Mouse (Mus musculus) kidney, postnatal 25 days (tissue): ENCODE data around the gene Smarca1.

Source experiments
- DNase-seq, 2 experiments: peaks; one replicate each; pipeline ENCODE4 v3.0.0; 2021; ENCODE audit warnings: mixed read lengths in 2 of 2

Smarca1 gene

DNA sequence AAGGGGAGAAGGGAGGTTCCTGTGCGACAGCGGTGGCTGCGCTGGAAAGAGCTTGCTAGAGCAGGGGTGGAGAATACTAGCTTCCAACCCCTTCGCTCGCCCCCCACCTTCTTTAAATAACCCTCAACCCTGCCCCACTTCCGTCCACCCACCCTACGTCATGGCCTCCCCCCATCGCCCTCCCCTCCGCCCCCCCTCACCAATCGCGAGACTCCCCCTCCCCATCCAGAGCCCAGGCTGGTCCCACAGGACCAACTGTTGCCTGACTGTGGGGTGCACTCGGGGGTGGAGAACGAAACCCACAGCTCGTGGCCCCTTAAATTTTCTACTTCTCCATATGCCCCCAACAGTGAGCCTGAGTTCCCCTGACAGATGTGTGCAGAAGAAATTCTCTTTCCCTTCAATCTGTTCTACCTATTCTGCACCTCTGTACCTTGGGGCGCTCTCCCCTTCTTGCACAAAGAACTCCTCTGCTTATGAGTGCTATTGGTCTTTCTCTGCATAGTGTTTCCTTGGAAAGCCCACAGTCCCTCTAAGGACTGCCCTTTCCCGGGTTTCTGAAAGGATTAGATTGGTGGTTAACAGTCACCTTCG lies at the start of gene Smarca1:
Gene Smarca1, minus strand, starts transcription at position 544 of the 594 bp plus-strand sequence.
- DNase-seq, result no peak

DNA sequence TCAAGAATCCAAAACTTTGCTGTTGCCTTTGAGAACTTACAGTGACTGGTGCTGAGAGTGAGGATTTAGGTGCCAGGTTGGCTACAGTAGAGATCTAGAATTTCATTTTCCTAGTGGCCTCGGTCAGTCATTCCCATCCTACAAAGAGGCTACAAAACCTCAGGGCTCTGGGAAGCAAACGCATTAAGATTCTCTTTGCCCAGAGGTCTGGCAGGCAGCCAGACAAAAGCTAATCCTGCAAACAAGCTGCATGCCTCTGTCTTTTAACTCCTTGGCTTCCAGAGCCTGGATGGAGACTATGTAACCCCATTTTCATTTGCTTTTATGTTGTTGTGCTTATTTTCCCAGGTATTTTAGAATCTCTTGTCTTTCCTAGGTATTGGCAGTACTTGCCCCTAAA lies 45.0 kb upstream of the Smarca1 start:
- peak in 1 of 2 experiments; percentile 12 for DNase-seq

DNA sequence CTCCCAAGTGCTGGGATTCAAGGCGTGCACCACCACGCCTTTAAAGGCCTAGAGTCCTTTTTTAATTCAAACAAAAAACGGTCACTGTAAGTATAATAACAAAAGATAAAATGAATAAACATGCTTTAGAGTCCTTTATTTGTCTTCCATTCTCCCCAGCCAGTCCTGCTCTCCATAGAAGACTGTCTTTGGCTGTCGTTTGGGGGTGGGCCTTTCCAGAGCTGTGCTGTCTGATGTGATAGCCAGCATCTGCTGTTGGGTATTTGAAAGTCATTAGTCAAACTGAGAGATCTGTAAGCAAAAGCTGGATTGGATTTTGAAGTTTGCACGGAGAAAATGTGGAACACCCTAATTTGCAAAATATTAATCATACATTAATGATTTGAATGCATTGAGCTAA lies 44.1 kb upstream of the Smarca1 start:
- no peak for DNase-seq

DNA sequence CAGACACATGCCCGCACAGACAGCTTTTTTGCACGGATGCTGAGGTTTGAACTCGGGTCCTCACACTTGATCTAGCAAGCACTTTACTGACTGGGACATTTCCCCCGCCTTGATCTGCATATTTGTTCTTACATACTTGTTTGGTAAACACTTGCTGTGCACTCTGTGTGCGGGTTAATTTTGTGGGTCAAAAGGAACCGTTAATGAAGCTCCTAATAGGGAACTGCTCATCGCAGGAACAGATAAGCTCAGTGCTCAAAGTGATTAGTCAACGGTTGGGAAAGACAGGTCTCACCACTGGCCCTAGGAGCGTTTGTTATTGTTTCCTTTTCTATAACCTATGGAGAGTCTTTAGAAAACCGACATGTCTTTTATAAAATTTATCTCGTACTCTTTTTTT lies 41.6 kb upstream of the Smarca1 start:
- no peak for DNase-seq

DNA sequence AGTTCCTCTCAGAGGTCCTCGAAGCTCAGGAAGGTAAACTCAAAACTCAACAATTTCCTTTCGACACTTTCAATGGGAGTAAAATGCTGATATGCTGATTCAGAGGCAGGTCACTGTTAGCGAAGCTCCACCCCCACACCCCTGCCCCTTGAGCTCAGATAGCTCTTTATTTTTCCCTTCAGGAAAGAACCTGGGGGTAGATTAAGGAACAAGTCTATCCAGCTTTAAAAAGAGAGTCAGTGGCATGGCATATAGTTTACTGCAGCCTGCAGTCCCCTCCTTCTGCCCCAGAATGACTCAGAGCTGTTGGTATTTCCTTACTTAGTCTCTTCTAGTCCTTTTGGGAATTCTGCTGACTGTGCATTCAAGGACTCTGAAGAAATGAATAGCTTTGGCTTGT lies 37.7 kb upstream of the Smarca1 start:
- DNase-seq, result no peak

DNA sequence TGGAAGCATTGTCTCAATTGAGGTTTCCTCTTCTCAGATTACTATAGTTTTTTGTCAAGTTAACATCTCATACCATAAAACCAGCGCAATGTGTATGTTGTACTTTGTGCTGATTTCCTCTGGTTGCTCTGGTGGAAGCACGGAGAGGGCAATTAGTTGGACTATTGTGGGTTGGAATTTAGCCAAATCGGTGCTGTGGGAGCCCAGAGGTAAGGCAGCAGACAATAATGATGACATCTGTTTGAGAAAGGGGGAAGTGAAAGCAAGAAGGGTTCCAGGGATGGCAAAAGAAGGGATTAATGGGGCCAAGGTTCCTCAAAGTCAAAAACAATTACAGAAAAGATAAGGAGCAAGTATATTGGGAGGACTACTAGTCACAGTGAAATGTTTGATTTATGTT lies 35.2 kb upstream of the Smarca1 start:
- DNase-seq, result no peak

DNA sequence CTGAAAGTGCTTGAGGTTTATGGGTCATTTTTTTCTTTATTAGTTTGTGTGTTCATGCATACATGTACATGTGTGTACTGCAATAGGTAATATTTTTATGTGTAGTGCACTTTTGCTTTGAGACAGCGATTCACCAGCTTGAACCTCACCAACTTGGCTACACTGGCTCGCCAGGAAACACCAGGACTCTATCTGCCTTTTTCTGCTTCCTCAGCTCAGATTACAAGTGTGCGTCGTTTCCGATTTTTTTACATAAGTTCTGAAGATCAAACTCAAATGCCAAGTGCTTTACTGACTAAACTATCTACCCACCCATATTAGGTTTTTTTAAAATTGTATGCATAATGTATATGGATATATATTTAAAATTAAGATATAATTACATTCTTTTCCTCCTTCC lies 27.8 kb upstream of the Smarca1 start:
- DNase-seq, result no peak

DNA sequence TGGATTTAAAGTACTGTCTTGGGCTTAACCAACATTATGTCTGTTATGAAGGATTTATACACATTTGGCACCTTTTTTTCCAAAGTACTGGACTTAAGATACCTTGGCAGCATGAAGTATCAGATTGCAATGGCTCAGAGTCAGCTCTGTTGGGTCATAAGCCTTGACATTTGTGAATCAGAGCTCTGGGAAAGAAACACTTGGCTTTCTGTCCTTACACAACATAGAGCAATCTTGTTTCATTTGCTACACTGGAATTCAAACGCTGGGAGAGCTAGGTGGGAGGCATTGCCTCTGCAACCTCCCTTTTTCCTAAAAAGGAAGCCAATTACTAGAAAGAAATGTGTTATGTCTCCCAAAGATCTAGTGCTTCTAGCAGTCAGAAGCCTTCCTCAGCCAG lies 24.1 kb upstream of the Smarca1 start:
- DNase-seq, result no peak

DNA sequence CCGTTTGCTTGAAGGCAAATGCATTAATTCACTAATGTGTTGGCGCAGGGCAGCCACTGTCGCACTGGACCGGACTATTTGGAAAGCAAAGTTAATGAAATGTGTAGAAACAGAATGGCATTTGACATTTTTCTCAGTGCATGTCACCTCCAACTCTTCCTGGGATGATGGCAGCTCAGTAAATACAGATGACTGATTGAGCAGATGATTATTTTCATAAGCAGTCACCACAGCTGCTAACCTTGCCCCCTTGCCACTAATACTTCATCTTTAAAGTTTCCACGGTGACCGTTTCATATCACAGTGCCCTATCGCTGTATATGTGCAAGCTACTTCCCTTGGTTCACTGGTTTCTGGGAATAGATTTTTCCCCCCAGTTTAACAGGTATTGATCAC lies 20.8 kb upstream of the Smarca1 start:
- DNase-seq, result no peak

DNA sequence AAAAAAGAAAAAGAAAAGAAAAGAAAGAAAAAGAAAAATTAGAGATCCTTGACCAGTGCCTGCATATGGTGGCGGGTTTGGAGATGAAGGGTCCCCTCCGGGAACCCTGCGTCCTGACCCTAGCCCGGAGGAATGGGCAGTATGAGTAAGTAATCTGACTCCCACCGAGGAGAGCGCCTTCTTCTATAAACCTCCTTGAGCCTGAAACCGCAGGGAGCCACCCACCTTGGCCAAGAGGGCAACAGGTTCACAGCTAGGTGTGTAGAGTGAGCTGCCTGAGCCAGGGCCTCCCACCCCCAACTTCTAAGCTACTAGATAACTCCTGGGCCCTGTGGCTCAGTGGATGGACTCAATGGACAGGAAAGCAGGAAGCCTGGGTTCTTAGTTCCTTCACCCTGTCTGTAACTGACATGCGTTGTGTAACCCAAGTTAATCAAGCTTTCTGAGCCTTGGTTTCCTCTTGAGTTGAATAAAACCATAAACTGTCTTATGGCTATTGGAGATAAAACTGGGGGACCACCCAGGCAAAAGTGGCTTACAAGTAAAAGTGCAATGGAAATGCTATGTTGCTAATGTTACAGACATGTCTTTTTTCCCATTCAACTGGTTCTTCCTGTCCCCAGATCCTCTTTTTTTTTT lies 20.2 kb upstream of the Smarca1 start:
- DNase-seq, result peak; percentile 5 to 48

DNA sequence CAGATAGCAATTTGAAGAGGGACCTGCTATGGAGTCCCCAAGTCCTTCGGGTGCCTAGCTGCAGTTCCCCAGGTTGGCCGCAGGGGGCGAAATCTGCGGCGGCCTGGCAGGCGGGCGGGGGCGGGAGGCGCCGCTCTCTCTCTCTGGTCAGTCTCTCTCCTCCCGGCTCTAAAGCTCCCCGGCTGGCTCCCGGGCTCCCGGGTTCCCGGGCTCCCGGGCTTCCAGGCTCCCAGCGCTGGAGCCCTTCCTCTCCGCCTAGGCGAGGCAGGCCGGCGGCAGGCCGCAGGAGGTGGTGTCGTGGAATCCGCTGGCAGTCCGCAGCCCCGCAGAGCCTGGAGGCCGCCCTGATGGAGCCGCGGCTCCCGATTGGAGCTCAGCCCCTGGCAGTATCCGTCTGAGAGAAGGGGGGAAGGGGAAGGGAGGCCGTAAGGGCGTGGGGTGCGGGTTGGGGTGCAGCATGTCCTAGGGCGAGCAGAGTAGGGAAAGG lies 19.6 kb upstream of the Smarca1 start, which contains the start of gene Ocrl:
Gene Ocrl, plus strand, starts transcription at position 82 of the 487 bp plus-strand sequence.
- DNase-seq, result peak; percentile 65 to 79

DNA sequence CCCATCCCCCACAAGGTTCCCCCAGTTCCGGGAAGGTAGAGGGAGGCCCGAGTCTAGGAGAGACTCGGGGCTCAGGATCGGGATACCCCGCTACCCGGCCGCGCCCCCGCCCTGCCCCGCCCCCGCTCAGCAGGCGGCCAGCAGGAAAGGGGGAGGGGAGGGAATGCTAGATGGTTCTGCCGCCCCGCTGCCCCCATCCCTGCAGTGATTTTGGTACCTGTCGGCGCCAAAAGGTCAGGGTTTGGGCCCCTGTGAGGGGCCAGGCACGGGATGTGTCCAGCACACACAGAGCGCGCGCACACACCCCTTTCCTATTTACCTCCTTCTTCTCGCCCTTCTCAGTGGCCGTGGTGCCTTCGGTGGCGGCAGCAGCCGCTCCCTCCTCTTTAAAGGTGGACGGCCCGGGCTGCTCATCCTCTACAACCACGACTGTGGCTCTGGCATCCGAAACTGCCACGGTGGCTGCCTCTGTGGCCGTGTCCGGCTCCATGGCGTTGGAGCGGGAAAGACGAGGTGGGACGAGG lies 805 bp downstream of the Smarca1 start:
- DNase-seq, result no peak

DNA sequence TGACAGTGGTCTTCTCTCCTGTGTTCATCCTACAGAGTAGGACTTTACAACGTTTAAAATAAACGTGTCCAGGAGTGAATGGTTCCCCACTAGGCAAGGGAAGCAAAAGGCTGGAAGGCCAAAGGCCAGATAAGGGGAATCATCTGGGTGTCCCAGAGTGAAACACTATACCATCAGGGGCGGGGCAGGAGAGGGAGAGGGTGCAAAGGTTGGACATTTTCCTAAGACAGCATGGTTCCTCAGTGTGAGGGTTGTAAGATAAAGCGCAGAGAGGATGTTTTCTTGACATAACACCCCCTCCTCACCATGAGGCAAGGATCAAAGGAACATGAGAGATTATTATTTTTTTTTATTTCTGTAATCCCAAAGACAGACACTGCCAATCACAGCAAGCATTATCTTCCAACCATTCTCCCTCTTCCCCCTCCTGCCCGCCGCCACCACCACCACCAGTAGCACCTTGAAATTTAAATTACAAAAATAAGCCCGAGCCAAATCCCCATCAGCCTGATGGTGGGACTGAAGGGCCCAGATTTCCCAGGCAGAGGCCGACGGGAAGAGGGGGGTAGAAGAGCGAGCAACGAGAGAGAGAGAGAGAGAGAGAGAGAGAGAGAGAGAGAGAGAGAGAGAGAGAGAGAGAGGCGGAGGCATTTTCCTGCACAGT lies 1.4 kb downstream of the Smarca1 start:
- no peak for DNase-seq

DNA sequence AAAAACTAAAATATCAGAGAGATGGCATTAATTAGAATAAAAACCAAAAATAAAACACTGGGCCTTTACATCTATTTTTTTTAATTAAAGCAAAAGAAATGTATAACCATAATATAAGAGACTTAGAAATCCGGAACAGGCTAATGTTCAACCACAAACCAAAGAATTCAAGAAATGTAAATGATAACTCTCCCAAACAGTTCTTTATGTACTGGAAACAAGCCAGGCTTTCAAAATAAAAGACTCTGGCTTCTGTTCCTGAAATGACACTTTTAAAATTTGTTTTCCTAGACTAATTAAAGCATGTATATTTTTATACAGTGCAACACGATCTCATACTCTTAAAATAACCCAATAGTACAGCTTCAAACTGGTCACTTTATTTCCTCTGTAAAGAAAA lies 5.4 kb downstream of the Smarca1 start:
- no peak for DNase-seq

DNA sequence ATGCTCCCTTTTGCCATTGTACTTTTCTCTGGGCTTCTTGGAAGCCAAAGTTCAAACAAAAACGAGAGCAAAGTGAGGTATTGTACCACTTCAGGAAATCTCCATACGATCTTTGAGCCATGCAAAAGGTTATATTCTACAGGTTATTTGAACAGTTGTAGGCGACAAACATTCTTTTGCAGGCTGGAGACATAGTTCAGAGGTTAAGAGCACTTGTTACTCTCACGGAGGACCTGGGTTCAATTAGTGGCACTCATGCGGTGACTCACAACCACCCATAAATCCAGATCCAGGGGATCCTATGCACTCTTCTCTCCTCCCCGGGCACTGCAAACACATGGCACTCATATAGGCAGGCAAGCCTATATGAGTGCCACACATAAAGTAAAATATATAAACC lies 10.0 kb downstream of the Smarca1 start:
- DNase-seq, result no peak

DNA sequence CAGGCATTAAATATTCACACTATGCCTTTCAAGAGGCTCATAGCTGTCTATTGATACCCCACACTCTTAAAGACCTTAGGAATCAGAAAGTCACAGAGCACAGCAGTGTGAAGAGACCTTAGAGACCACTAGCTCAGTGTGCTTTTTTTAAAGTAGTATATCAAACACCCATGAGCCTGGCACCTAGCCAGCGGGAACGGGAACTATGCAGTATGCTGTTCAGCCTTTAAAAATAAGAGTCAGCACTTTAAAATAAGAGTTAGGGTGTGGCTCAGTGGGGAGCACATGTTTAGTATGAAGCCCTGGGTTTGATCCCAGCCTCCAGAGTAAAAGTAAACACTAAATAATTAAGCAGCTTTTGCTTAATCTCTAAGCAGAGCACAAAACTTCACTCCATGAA lies 12.7 kb downstream of the Smarca1 start:
- peak; percentile 40 to 48 for DNase-seq

DNA sequence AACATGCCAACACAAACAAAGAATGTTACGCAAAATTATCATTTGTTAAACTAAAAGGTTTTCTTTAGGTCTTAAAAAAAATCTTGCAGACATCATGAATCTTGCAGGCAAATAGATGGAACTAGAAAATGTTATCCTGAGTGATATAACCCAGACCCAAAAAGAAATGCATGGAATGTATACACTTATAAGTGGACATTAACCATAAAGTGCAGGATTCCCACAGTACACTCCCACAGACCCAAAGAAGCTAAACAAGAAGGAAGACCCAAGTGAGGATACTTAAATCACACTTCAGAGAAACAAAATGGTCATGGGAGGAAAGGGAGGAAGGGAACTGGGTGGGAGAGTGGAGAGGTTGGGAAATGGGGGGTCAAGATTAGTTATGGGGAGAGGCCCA lies 34.2 kb downstream of the Smarca1 start:
- DNase-seq, result no peak

DNA sequence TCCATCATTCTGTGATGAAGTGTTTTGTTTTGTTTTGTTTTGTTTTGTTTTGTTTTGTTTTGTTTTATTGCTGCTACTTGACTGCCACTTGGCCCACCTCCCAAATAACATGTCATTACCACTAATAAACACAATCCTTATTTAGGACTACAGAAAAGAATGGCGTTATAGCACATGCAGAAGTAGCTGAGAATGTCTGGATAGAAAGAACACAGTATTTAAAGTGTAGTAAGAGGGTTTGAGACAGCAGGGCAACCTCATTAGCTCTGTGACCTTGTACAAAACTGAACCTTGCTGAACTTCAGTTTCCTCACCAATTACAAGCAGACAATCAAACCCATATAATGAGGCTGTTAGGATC lies 57.0 kb downstream of the Smarca1 start:
- no peak for DNase-seq

DNA sequence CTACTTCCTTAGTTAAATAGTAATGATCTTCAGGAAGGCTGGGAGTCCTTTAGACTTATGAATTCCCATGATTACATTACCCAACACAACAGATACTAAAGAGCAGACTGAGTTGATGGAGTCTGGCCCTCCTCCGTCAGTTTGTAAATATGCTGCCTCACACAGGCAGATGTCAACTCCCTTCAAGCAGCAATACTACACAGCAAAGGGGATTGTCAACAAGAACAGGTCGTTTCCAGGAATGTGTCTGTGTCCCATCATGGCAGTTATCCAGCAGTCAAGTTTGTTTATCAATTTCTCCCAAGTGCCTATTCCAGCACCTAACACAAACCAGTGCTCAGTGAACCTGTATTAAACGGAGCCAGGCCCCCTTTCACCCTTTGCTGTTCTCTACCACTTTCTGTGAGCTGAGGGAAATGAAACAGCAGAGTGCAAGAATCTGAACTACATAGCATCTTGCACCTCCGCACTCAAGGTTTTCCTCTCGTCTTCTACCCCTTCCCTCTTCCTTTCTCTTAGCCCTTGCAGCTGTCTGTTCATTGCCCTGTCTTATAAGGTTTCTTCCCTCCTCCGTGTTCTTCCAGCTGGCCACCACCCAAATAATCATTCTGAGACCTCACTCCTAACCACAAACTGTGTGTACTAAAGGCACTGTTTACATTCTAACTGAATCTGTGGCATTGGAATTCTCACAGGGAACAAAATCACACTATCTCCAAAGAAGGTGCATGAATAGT lies 57.5 kb downstream of the Smarca1 start:
- DNase-seq, result no peak

DNA sequence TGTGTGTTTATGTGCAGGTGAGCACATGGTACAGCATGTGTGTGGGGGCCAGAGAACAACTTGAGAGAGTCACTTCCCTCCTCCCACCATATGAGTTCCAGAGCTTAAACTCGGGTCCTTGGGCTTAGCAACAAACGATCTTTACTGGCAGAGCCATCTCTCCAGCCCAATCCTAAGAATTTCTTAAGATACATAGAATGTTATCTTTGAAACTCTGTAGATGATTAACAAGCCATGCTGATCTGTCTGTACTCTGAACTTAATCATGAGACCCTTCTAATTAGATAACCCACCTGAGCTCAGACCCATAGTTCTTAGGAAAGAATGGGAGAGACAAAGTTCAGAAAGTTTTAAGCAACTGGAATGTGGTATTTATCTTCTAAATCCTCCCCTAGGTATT lies 59.3 kb downstream of the Smarca1 start:
- DNase-seq, result no peak

DNA sequence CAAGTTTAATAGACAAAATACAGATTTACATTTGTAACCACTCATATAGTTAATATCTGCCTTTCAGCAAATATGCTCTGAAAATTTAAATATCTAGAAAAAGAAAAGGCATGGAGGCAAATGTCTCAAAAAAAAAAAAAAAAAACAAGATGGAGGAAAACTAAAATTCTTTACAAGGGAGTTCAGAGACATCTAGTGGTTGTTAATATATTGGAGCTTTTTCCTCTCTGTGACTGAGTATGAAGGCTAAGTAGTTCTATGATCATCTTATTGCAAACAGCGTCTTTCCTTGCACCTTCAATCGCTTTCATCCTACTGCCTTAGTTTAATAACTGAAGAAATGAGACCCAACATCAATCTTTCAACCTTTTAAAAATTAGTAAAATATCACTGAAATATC lies 72.2 kb downstream of the Smarca1 start:
- no peak for DNase-seq

DNA sequence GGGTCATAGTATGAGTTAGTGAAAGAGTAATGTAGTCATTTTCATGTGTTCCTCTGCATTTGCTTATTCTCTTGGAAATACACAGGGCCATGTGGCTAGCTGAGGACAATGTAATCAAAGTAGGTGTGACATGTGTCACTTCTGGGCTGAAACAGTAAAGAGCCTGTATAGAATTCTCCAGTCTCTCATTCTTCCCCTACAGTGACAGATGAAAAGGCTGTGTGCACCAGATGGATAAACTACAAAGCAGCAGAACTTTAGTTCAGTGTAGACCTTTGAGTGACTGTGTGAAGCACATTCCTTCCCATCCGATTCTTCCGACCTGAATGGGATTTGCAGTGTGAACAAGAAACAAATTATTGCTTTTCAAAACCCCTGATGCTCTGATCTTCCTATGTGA lies 84.1 kb downstream of the Smarca1 start:
- DNase-seq, result no peak

DNA sequence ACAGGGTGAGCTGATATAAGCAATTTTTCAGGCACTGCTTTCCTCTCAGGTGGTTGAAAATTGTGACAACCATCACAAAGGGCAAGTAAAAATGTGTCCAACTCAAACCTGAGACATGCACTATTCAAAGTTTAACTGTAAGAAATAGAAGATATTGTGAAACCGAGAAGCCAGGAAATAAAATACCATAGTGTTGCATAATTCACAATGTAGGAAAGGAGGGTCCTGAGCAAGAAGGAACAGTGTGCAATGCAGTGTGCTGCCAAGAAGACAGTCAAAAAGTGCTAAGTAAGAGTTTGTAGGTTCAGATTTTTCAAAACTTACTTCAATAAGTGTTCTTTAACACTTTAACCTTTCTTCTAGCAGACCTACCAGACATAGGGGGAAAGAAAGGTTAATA lies 128.3 kb downstream of the Smarca1 start:
- no peak for DNase-seq
